Mouse (Mus musculus): Measurements from ENCODE around the gene Slc7a11. TPM values are rescaled to one million over a fixed set of nuclear protein-coding genes. Genes with fewer than 3 reads are reported as not detected.

Slc7a11 gene
- polyA plus RNA-seq, 1 experiment from 2014 or later, result 1.2 TPM

GRCm38 (mm10) chr3:49987236-49987635 is 456.2 kb downstream of the Slc7a11 start:
- WGBS, result 87% methylated on average over 2 of the region's 2 CpGs
- Histone ChIP-seq H3K9ac (ENCODE audit: low read length) (no peak overlapping the region), H3K36me3 (ENCODE audit: control insufficient read depth, insufficient read depth, low read length) (no peaks in the 10 kb centered on the region)

DNA sequence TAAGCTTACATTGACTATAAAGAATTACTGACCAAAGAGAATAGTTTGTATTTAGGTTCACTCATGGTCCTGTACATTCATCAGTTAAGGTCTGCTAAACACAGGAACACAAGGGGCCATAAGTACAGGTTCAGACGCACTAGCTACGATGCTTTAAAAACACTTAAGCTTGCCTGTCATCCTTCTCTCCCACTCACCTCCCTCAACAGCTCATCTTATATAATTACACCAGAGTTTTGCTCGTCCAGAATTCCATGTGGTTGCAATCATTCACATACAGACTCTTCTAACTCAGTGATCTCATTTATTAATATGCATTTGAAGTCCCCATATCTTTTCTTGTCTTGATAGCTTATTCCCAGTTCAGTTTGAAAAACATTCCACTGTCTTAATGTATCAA is 458.6 kb downstream of the Slc7a11 start:
- H3K4me2 ChIP-seq (ENCODE audit: low read depth), result no peak overlapping the region
- H3K9me3 ChIP-seq (ENCODE audit: control insufficient read depth, low read length), result no peaks in the 10 kb centered on the region
- no peak overlapping the region for H3K4me3 ChIP-seq (ENCODE audit: low read depth, low read length)
- no peaks in the 10 kb centered on the region for H3K4me1 ChIP-seq (ENCODE audit: control insufficient read depth, insufficient read depth, low read length)
- H3K36me3 ChIP-seq (ENCODE audit: control insufficient read depth, insufficient read depth, low read length), result no peaks in the 10 kb centered on the region
- no peak overlapping the region for H3K27ac ChIP-seq (ENCODE audit: low read depth, low read length)
- ATAC-seq (ENCODE audit: insufficient read depth, low FRiP score, low TSS enrichment) (no peak), DNase-seq (ENCODE audit: low spot score) (no peak)
- H3K9ac ChIP-seq (ENCODE audit: low read length), result no peak overlapping the region
- WGBS, result 77% methylated on average over 3 of the region's 3 CpGs
- H3K27me3 ChIP-seq (ENCODE audit: control insufficient read depth, insufficient read depth, low read length), result no peaks in the 10 kb centered on the region

More at GRCm38 (mm10) chr3:49987236-49987635, 456.2 kb downstream of the Slc7a11 start:
- no peak overlapping the region for H3K27ac ChIP-seq (ENCODE audit: low read depth, low read length)
- H3K27me3 ChIP-seq (ENCODE audit: control insufficient read depth, insufficient read depth, low read length), result no peaks in the 10 kb centered on the region
- H3K4me2 ChIP-seq (ENCODE audit: low read depth), result no peak overlapping the region
- H3K9me3 ChIP-seq (ENCODE audit: control insufficient read depth, low read length), result no peaks in the 10 kb centered on the region
- no peak for ATAC-seq (ENCODE audit: insufficient read depth, low FRiP score, low TSS enrichment)
- H3K4me3 ChIP-seq (ENCODE audit: low read depth, low read length), result no peak overlapping the region
- DNase-seq (ENCODE audit: low spot score), result no peak
- no peaks in the 10 kb centered on the region for H3K4me1 ChIP-seq (ENCODE audit: control insufficient read depth, insufficient read depth, low read length)

GRCm38 (mm10) chr3:49983429-49984268 is 459.8 kb downstream of the Slc7a11 start:
- H3K9me3 ChIP-seq (ENCODE audit: control insufficient read depth, low read length), result no peaks in the 10 kb centered on the region
- no peak overlapping the region for H3K27ac ChIP-seq (ENCODE audit: low read depth, low read length)
- H3K9ac ChIP-seq (ENCODE audit: low read length), result no peak overlapping the region
- ATAC-seq (ENCODE audit: insufficient read depth, low FRiP score, low TSS enrichment) (no peak), DNase-seq (ENCODE audit: low spot score) (no peak)
- H3K4me1 ChIP-seq (ENCODE audit: control insufficient read depth, insufficient read depth, low read length), result no peaks in the 10 kb centered on the region
- H3K4me3 ChIP-seq (ENCODE audit: low read depth, low read length), result no peak overlapping the region
- no peaks in the 10 kb centered on the region for H3K36me3 ChIP-seq (ENCODE audit: control insufficient read depth, insufficient read depth, low read length)
- H3K4me2 ChIP-seq (ENCODE audit: low read depth), result no peak overlapping the region
- WGBS, result 88% methylated on average over 4 of the region's 4 CpGs
- H3K27me3 ChIP-seq (ENCODE audit: control insufficient read depth, insufficient read depth, low read length), result no peaks in the 10 kb centered on the region

GRCm38 (mm10) chr3:49973994-49974393 is 469.4 kb downstream of the Slc7a11 start:
- ATAC-seq (ENCODE audit: insufficient read depth, low FRiP score, low TSS enrichment) (no peak), DNase-seq (ENCODE audit: low spot score) (no peak)
- Histone ChIP-seq H3K4me3 (ENCODE audit: low read depth, low read length) (no peak overlapping the region), H3K27me3 (ENCODE audit: control insufficient read depth, insufficient read depth, low read length) (no peaks in the 10 kb centered on the region), H3K9ac (ENCODE audit: low read length) (no peak overlapping the region), H3K4me1 (ENCODE audit: control insufficient read depth, insufficient read depth, low read length) (no peaks in the 10 kb centered on the region), H3K27ac (ENCODE audit: low read depth, low read length) (no peak overlapping the region), H3K36me3 (ENCODE audit: control insufficient read depth, insufficient read depth, low read length) (no peaks in the 10 kb centered on the region), H3K4me2 (ENCODE audit: low read depth) (no peak overlapping the region), H3K9me3 (ENCODE audit: control insufficient read depth, low read length) (no peaks in the 10 kb centered on the region)
- WGBS, result 91% methylated on average over 3 of the region's 3 CpGs

GRCm38 (mm10) chr3:49965569-49965968 is 477.8 kb downstream of the Slc7a11 start:
- whole genome bisulfite sequencing, result 95% methylated on average over 2 of the region's 2 CpGs

DNA sequence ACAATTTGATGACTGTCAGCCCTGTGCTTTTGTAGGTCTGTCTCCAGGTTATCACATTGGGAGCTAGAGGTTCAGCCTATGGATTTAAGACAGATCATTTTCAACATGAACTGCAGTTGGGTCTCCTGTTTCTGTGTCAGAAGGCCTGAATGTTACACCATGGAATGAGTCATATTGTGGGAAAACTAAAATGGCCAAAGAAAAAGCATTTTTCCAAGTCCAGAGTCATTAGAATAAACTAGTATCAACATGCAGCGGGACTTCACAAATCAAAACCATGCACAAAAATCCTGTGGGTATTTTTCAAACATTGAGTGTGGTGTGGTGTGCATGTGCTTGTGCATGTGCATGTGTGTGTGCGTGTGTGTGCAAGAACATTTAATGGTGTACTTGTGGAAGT is 482.8 kb downstream of the Slc7a11 start:
- Histone ChIP-seq H3K4me2 (ENCODE audit: low read depth) (no peak overlapping the region), H3K27ac (ENCODE audit: low read depth, low read length) (no peak overlapping the region), H3K9me3 (ENCODE audit: control insufficient read depth, low read length) (no peaks in the 10 kb centered on the region), H3K36me3 (ENCODE audit: control insufficient read depth, insufficient read depth, low read length) (no peaks in the 10 kb centered on the region), H3K27me3 (ENCODE audit: control insufficient read depth, insufficient read depth, low read length) (no peaks in the 10 kb centered on the region), H3K4me3 (ENCODE audit: low read depth, low read length) (no peak overlapping the region), H3K4me1 (ENCODE audit: control insufficient read depth, insufficient read depth, low read length) (no peaks in the 10 kb centered on the region), H3K9ac (ENCODE audit: low read length) (no peak overlapping the region)
- WGBS, result 93% methylated on average over 2 of the region's 2 CpGs
- no peak for DNase-seq (ENCODE audit: low spot score)
- ATAC-seq (ENCODE audit: insufficient read depth, low FRiP score, low TSS enrichment), result no peak

More at GRCm38 (mm10) chr3:49965569-49965968, 477.8 kb downstream of the Slc7a11 start:
- no peak overlapping the region for H3K4me2 ChIP-seq (ENCODE audit: low read depth)
- no peak overlapping the region for H3K4me3 ChIP-seq (ENCODE audit: low read depth, low read length)
- no peak overlapping the region for H3K27ac ChIP-seq (ENCODE audit: low read depth, low read length)
- no peaks in the 10 kb centered on the region for H3K4me1 ChIP-seq (ENCODE audit: control insufficient read depth, insufficient read depth, low read length)
- no peak overlapping the region for H3K9ac ChIP-seq (ENCODE audit: low read length)
- H3K36me3 ChIP-seq (ENCODE audit: control insufficient read depth, insufficient read depth, low read length), result no peaks in the 10 kb centered on the region
- H3K27me3 ChIP-seq (ENCODE audit: control insufficient read depth, insufficient read depth, low read length), result no peaks in the 10 kb centered on the region
- DNase-seq (ENCODE audit: low spot score), result no peak
- no peak for ATAC-seq (ENCODE audit: insufficient read depth, low FRiP score, low TSS enrichment)
- no peaks in the 10 kb centered on the region for H3K9me3 ChIP-seq (ENCODE audit: control insufficient read depth, low read length)

DNA sequence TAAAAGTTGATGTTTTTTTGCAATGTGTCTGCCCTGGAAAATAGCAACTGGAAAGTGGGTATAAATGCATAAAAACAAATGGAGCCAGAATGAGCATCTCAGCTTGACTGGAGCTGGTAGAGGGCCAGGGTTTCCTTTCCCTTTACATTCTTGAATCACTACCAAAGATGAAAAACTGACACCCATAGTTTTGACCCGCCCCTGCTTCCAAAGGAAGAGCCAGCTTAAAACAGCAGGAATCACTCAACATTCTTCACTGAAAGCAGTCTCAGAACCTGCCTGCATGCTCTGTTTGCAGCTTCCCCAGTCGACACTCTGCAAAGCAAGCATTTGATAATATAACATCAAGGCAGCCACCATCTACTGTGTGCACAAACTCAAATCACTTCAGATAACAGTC is 496.6 kb downstream of the Slc7a11 start:
- ATAC-seq (ENCODE audit: insufficient read depth, low FRiP score, low TSS enrichment) (no peak), DNase-seq (ENCODE audit: low spot score) (no peak)
- Histone ChIP-seq H3K4me2 (ENCODE audit: low read depth) (no peak overlapping the region), H3K9me3 (ENCODE audit: control insufficient read depth, low read length) (no peaks in the 10 kb centered on the region), H3K4me1 (ENCODE audit: control insufficient read depth, insufficient read depth, low read length) (no peaks in the 10 kb centered on the region), H3K4me3 (ENCODE audit: low read depth, low read length) (no peak overlapping the region), H3K27me3 (ENCODE audit: control insufficient read depth, insufficient read depth, low read length) (no peaks in the 10 kb centered on the region), H3K27ac (ENCODE audit: low read depth, low read length) (no peak overlapping the region), H3K36me3 (ENCODE audit: control insufficient read depth, insufficient read depth, low read length) (no peaks in the 10 kb centered on the region), H3K9ac (ENCODE audit: low read length) (no peak overlapping the region)
- WGBS, result 38% methylated on average over 2 of the region's 2 CpGs

DNA sequence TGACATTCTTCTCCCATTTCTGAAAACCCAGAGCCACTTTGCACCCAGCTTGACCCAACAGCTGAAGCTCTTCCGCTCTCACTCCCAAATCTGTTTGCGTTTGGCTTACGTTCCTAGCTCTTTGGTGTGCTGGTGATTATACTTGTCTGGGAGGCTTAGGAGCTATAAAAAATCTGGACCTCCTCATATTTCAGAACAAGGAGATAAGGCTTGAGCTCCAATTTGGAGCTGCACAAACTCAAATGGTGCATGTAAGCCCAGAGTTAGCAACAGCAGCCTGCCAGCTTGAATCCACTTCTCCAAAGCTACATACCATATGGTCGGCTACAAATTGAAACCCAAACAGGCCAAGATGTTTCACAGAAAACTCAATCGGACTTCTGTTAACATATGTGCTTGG is 498.6 kb downstream of the Slc7a11 start:
- H3K9ac ChIP-seq (ENCODE audit: low read length), result no peak overlapping the region
- ATAC-seq (ENCODE audit: insufficient read depth, low FRiP score, low TSS enrichment) (no peak), DNase-seq (ENCODE audit: low spot score) (no peak)
- H3K27me3 ChIP-seq (ENCODE audit: control insufficient read depth, insufficient read depth, low read length), result no peaks in the 10 kb centered on the region
- 67% methylated on average over 5 of the region's 5 CpGs for WGBS
- no peaks in the 10 kb centered on the region for H3K4me1 ChIP-seq (ENCODE audit: control insufficient read depth, insufficient read depth, low read length)
- no peaks in the 10 kb centered on the region for H3K9me3 ChIP-seq (ENCODE audit: control insufficient read depth, low read length)
- no peaks in the 10 kb centered on the region for H3K36me3 ChIP-seq (ENCODE audit: control insufficient read depth, insufficient read depth, low read length)
- H3K4me3 ChIP-seq (ENCODE audit: low read depth, low read length), result no peak overlapping the region
- H3K4me2 ChIP-seq (ENCODE audit: low read depth), result no peak overlapping the region
- H3K27ac ChIP-seq (ENCODE audit: low read depth, low read length), result no peak overlapping the region

DNA sequence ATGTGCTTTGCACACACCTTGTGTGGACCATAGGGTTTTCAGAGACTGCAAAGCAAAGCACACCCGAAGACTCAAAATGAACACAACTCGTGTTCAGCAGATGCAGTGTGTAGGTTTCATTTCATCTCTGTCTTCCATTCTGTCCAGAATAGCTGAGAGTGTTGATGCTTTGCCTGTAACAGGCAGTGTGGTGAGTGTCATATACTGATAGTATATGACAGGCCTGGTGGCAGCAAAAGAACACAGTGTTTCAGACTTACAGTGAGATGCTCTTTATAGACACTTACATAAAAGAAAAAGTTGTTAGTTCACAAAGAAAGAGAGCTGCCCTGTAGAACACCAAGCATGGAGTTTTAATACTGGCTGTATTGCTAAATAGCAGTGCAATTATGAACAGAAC is 505.8 kb downstream of the Slc7a11 start:
- H3K36me3 ChIP-seq (ENCODE audit: control insufficient read depth, insufficient read depth, low read length), result no peaks in the 10 kb centered on the region
- DNase-seq (ENCODE audit: low spot score) (no peak), ATAC-seq (ENCODE audit: insufficient read depth, low FRiP score, low TSS enrichment) (no peak)
- WGBS, result 93% methylated on average over 2 of the region's 2 CpGs
- no peaks in the 10 kb centered on the region for H3K9me3 ChIP-seq (ENCODE audit: control insufficient read depth, low read length)
- H3K27me3 ChIP-seq (ENCODE audit: control insufficient read depth, insufficient read depth, low read length), result no peaks in the 10 kb centered on the region
- no peak overlapping the region for H3K9ac ChIP-seq (ENCODE audit: low read length)
- no peaks in the 10 kb centered on the region for H3K4me1 ChIP-seq (ENCODE audit: control insufficient read depth, insufficient read depth, low read length)
- H3K4me3 ChIP-seq (ENCODE audit: low read depth, low read length), result no peak overlapping the region
- H3K27ac ChIP-seq (ENCODE audit: low read depth, low read length), result no peak overlapping the region
- H3K4me2 ChIP-seq (ENCODE audit: low read depth), result no peak overlapping the region
